Mouse (Mus musculus): Measurements from ENCODE around the gene Espl1. TPM values are rescaled to one million over a fixed set of nuclear protein-coding genes. Genes with fewer than 3 reads are reported as not detected.
A peak's percentile ranks its signal among the peaks of the same experiment; 100 is the strongest.

Gene Espl1
- polyA plus RNA-seq, 1 experiment from 2014 or later = 45.9 TPM

DNA sequence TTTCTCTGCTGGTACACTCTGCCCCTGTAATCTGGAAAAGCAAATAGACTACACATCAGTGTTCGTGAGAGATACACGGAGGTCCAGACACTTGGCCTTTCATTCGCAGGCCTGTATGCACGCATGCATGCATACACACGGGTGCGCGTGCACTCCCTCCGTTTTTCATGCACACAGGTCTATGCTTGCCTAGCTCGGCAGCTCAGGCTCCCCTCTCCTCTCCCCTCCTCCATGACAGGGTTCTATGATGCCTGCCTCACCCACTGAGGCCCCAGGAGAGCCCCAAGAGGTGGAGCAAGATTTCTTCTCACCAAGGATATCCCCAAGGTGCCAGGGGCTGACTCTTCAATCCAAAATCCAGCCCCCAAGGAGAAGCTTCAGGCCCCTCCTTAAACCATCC lies 46.1 kb upstream of the Espl1 start:
- no peaks in the 10 kb centered on the region for H3K27me3 ChIP-seq (ENCODE audit: insufficient read depth, low read length)
- WGBS = 36% methylated on average over 9 of the region's 9 CpGs

DNA sequence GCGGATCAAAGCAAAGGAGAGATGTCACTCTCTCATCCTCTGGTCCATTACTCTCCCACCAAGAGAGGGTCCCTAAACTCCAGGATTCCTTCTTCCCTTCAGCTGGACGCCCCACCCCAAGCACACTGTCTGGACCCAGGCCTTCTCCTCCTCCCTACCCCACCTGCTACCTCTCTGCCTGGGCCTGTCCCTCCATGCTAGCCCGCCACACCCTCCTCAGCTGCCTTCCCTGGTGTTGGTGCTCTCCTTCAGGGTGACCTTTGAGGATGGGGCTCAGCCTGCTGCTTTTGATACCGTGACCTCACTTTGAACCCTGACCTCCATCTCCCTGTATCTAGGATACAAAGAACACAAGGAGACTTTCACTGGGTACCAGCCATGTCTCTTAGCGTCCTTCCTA lies 45.5 kb upstream of the Espl1 start:
- no peak for TF ChIP-seq CTCF (IDR thresholded peaks at IDR 0.05; ENCODE audit: low read depth)
- Histone ChIP-seq H3K9ac (no peak overlapping the region), H3K4me1 (ENCODE audit: insufficient read depth) (peaks cover 26% of the 10 kb centered on the region), H3K36me3 (ENCODE audit: insufficient read depth) (peaks cover 29% of the 10 kb centered on the region; the same call in 1 of the 2 replicates), H3K27me3 (ENCODE audit: insufficient read depth, low read length) (no peaks in the 10 kb centered on the region), H3K27ac (ENCODE audit: low read depth) (peak overlapping the region; percentile 99; the same call in 1 of the 2 replicates), H3K9me3 (ENCODE audit: low read depth, low read length) (no peaks in the 10 kb centered on the region), H3K4me3 (ENCODE audit: low read depth, low read length) (no peak overlapping the region), H3K4me2 (peak overlapping the region; percentile 81; the same call in 1 of the 2 replicates)
- no peak for ATAC-seq (ENCODE audit: insufficient read depth)
- DNase-seq = no peak
- 55% methylated on average over 5 of the region's 5 CpGs for WGBS

More for the DNA sequence above, 46.1 kb upstream of the Espl1 start:
- H3K9ac ChIP-seq = peak overlapping the region; percentile 33
- H3K4me2 ChIP-seq = peak overlapping the region; percentile 81
- no peaks in the 10 kb centered on the region for H3K9me3 ChIP-seq (ENCODE audit: low read depth, low read length)
- TF ChIP-seq CTCF (IDR thresholded peaks at IDR 0.05; ENCODE audit: low read depth) = no peak
- peak overlapping the region; percentile 99 for H3K27ac ChIP-seq (ENCODE audit: low read depth)
- DNase-seq = peak; percentile 21
- ATAC-seq (ENCODE audit: insufficient read depth) = no peak
- peaks cover 29% of the 10 kb centered on the region; the same call in 1 of the 2 replicates for H3K36me3 ChIP-seq (ENCODE audit: insufficient read depth)
- peaks cover 25% of the 10 kb centered on the region for H3K4me1 ChIP-seq (ENCODE audit: insufficient read depth)
- H3K4me3 ChIP-seq (ENCODE audit: low read depth, low read length) = peak overlapping the region; percentile 19; the same call in 1 of the 2 replicates

- peak; percentile 32 for DNase-seq
- peak overlapping the region; percentile 93 for H3K27ac ChIP-seq (ENCODE audit: low read depth)
- WGBS = 47% methylated on average over 14 of the region's 14 CpGs
These were observed 40.4 kb upstream of the Espl1 start for GRCm38 (mm10) chr15:102255547-102256255.

GRCm38 (mm10) chr15:102256431-102257201 lies 39.5 kb upstream of the Espl1 start:
- peaks cover 26% of the 10 kb centered on the region for H3K4me1 ChIP-seq (ENCODE audit: insufficient read depth)
- H3K9ac ChIP-seq = peak overlapping the region; percentile 83
- WGBS = 6% methylated on average over 22 of the region's 22 CpGs
- H3K27me3 ChIP-seq (ENCODE audit: insufficient read depth, low read length) = no peaks in the 10 kb centered on the region
- no peak for TF ChIP-seq CTCF (IDR thresholded peaks at IDR 0.05; ENCODE audit: low read depth)
- peak overlapping the region; percentile 71 for H3K4me3 ChIP-seq (ENCODE audit: low read depth, low read length)
- H3K27ac ChIP-seq (ENCODE audit: low read depth) = peak overlapping the region; percentile 93
- peaks cover 14% of the 10 kb centered on the region; the same call in 1 of the 2 replicates for H3K36me3 ChIP-seq (ENCODE audit: insufficient read depth)
- DNase-seq (no peak), ATAC-seq (ENCODE audit: insufficient read depth) (no peak)
- peak overlapping the region; percentile 88 for H3K4me2 ChIP-seq
- no peaks in the 10 kb centered on the region for H3K9me3 ChIP-seq (ENCODE audit: low read depth, low read length)

More at GRCm38 (mm10) chr15:102255547-102256255, 40.4 kb upstream of the Espl1 start:
- H3K4me3 ChIP-seq (ENCODE audit: low read depth, low read length) = peak overlapping the region; percentile 71
- peak overlapping the region; percentile 1; the same call in 1 of the 2 replicates for H3K9ac ChIP-seq
- peaks cover 20% of the 10 kb centered on the region; the same call in 1 of the 2 replicates for H3K36me3 ChIP-seq (ENCODE audit: insufficient read depth)
- H3K27me3 ChIP-seq (ENCODE audit: insufficient read depth, low read length) = no peaks in the 10 kb centered on the region
- no peak for TF ChIP-seq CTCF (IDR thresholded peaks at IDR 0.05; ENCODE audit: low read depth)
- H3K4me2 ChIP-seq = peak overlapping the region; percentile 88
- peaks cover 29% of the 10 kb centered on the region for H3K4me1 ChIP-seq (ENCODE audit: insufficient read depth)
- no peak for ATAC-seq (ENCODE audit: insufficient read depth)
- H3K9me3 ChIP-seq (ENCODE audit: low read depth, low read length) = no peaks in the 10 kb centered on the region

GRCm38 (mm10) chr15:102257202-102258075 lies 38.6 kb upstream of the Espl1 start, which contains the start of gene Rarg:
TSS of gene Rarg (minus strand) at chr15:102257517.
- H3K9me3 ChIP-seq (ENCODE audit: low read depth, low read length) = no peaks in the 10 kb centered on the region
- peaks cover 26% of the 10 kb centered on the region for H3K4me1 ChIP-seq (ENCODE audit: insufficient read depth)
- WGBS = 1% methylated on average over 44 of the region's 46 CpGs
- H3K27ac ChIP-seq (ENCODE audit: low read depth) = peak within 1 kb of the TSS; percentile 93
- peaks cover 6% of the 10 kb centered on the region; the same call in 1 of the 2 replicates for H3K36me3 ChIP-seq (ENCODE audit: insufficient read depth)
- 0 out of 2 replicates have a peak, but pooled peaks have one; percentile 8 for TF ChIP-seq CTCF (IDR thresholded peaks at IDR 0.05; ENCODE audit: low read depth)
- no peaks in the 10 kb centered on the region for H3K27me3 ChIP-seq (ENCODE audit: insufficient read depth, low read length)
- ATAC-seq (ENCODE audit: insufficient read depth) (peak; percentile 53), DNase-seq (peak; percentile 69)
- peak within 1 kb of the TSS; percentile 88 for H3K4me2 ChIP-seq
- H3K4me3 ChIP-seq (ENCODE audit: low read depth, low read length) = peak within 1 kb of the TSS; percentile 71
- peak within 1 kb of the TSS; percentile 83 for H3K9ac ChIP-seq

DNA sequence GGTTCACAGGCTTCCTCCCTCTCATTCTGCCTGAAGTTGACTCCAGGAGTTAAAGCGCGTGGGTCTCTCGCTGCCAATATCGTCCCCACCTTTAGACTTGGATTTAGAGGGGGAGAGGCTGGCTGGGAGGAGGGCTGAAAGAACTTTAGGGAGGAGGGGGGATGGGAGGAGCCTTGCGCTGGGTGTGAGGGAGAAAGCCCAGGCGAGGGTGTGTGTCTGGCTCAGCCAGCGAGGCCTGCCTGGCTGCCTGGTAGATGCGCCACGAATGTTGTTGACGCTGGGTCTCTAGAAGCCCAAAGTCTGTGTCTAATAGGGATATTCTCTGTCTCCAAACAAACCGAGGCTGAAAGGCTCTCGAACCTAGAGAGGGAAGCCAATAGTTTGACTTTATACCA lies 38.0 kb upstream of the Espl1 start:
- peaks cover 3% of the 10 kb centered on the region; the same call in 1 of the 2 replicates for H3K36me3 ChIP-seq (ENCODE audit: insufficient read depth)
- H3K9ac ChIP-seq = peak overlapping the region; percentile 83
- H3K9me3 ChIP-seq (ENCODE audit: low read depth, low read length) = no peaks in the 10 kb centered on the region
- DNase-seq (peak; percentile 81), ATAC-seq (ENCODE audit: insufficient read depth) (peak; percentile 71)
- H3K4me2 ChIP-seq = peak overlapping the region; percentile 88
- peak overlapping the region; percentile 93 for H3K27ac ChIP-seq (ENCODE audit: low read depth)
- H3K27me3 ChIP-seq (ENCODE audit: insufficient read depth, low read length) = no peaks in the 10 kb centered on the region
- TF ChIP-seq CTCF (IDR thresholded peaks at IDR 0.05; ENCODE audit: low read depth) = no peak
- peaks cover 26% of the 10 kb centered on the region for H3K4me1 ChIP-seq (ENCODE audit: insufficient read depth)
- 8% methylated on average over 12 of the region's 12 CpGs for WGBS
- H3K4me3 ChIP-seq (ENCODE audit: low read depth, low read length) = peak overlapping the region; percentile 71
